Mouse (Mus musculus): Measurements from ENCODE around the gene Atad5.
"Not testable (repeated sequence)": the region's sequence is repeated elsewhere in the genome, so short reads cannot be mapped to it uniquely, and the experiment has no call there.

Atad5 gene

GRCm38 (mm10) chr11:80176911-80177895 lies 88.0 kb downstream of the Atad5 start:
- in situ Hi-C loops (cut with MboI, MseI): no loop called here

- in situ Hi-C loops (cut with MboI, MseI): no loop called here
Measured at GRCm38 (mm10) chr11:80178316-80178715, 89.1 kb downstream of the Atad5 start.

GRCm38 (mm10) chr11:80181021-80181749 lies 92.0 kb downstream of the Atad5 start:
- in situ Hi-C loops (cut with MboI, MseI): no loop called here

- in situ Hi-C loops (cut with MboI, MseI): not testable (repeated sequence)
Measured at GRCm38 (mm10) chr11:80183054-80183704, 94.0 kb downstream of the Atad5 start.

- in situ Hi-C loops (cut with MboI, MseI): no loop called here
Measured at GRCm38 (mm10) chr11:80183705-80184255, 94.6 kb downstream of the Atad5 start, which contains the start of gene Rnf135. Gene Rnf135 (plus strand): TSS chr11:80183851.

- in situ Hi-C loops (cut with MboI, MseI): no loop called here
Measured at GRCm38 (mm10) chr11:80184531-80185071, 95.4 kb downstream of the Atad5 start.
